Mouse (Mus musculus) spleen, postnatal 14 days (tissue): ENCODE results near the gene Birc6.
A peak's percentile ranks its signal among the peaks of the same experiment; 100 is the strongest.

ENCODE experiments used
- DNase-seq, 2 experiments: peaks; one replicate each; pipeline ENCODE4 v3.0.0; 2021 to 2022; ENCODE audit warnings: low spot score in 2 of 2

The Birc6 gene

DNA sequence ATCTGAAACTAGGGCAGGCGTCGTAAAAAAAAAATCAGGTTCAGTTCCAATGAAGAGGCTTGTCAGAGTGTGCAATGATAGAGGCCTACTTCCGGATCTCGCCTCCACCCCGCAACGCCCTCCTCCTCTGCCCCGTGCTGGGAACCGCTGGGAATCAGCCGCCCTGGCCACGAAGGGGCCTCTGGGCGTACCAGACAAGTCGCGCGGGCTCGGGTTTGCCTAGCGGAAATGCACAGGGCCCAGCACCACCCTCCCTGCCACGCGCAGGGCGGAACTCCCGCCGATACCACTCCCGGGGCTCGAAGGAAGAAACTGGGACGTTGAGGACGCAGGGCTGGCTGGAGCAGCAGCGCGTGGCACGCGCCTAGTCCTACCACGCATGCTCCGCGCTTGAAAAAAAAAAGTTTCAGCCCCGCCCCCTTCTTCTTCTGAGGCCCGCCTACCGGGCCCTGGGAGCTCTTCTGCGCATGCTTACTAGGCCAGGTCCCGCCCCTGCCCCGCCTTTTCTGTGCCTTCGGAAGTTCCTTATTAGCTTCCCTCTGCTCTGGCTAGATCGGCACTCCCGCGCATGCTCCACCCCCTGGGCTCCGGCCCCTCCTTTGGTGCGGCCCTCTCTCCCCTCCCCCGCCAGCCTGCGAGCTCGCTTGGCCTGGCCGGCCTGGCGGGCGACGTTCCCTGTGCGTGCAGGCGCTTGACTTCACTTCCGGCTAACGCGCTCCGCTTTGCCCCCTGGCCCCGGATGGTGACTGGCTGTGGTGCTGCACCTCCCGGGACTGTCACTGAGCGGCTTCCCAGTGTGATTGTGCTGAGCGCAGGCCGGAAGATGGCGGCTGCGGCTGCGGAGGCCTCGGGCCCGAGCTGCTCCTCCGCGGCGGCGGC, at the start of gene Birc6:
Gene Birc6, plus strand, starts transcription at position 567 of the 879 bp plus-strand sequence.
- peak; percentile 100 for DNase-seq

DNA sequence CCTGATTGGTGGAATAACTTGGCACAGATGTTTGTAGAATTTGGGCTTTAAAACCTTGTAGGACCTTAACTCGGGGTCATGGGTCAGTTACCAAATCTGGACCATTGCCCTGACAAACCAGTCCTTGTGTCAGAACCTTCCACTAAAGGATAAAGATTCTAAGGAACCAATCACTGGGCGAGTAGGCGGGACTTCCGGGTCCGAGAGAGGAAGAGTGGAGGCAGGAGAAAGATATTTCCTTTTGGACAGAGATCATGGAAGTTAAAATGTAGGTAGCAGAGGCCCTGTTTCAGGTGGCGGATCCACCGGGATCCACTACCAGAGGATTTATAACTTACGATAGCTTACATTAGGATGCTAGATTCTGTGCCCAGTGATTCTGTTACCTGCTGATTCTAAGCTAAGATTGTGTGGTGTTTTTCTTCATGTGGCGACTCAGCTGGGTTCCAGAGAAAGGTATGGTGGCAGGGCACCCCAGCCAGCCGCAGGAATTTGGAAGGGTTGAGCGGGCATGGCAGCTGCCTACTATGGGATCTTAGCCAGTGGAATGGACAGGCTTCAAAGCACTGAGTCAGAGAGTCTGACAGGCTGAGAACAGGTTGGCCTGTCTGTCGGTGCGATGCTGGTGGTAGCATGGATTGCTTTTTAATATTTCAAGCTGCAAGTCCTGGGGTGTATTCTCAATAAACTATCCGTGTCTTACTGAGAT, 47.6 kb upstream of the Birc6 start:
- no peak for DNase-seq

DNA sequence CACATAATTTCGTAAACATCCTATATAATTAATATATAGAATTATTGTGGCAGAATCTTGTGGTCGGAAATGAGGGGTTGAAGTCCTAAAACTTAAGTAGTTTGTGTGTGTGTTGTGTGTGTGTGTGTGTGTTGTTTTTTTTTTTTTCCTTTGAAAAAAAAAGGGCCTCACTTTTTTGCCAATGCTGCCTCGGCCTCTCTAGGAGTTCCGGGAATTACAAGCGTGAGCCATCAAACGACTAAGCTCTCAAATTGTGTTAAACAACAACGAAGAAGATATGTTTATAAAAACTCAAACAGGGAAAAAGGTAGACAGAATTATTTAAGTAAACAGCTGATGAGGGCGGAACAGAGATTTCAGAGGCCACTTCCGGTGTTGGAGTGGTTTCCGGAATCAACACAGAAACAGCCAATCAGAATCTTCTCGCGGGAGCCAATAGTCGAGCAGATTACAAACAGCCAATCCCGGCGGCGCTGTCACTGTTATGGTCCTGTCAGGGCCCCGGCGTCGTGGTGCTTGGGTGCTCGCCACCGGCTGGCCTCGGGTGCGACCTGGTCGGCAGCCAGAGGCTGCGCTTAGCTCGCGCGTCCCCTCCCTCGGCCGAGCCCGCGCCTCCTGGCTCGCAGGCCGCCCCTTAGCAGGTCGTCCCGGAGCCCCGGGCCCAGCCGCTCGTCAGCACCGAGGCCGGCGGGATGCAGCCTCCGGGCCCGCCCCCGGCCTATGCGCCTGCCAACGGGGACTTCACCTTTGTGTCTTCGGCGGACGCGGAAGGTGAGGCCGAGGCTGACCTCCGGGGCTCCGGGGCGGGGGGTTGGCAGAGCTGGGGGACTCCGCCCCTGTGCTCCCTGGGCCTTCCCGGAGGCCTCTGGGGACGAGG, 38.8 kb upstream of the Birc6 start, which contains the start of gene Yipf4:
Gene Yipf4, plus strand, starts transcription at position 470 of the 877 bp plus-strand sequence.
- peak; percentile 93 to 96 for DNase-seq

DNA sequence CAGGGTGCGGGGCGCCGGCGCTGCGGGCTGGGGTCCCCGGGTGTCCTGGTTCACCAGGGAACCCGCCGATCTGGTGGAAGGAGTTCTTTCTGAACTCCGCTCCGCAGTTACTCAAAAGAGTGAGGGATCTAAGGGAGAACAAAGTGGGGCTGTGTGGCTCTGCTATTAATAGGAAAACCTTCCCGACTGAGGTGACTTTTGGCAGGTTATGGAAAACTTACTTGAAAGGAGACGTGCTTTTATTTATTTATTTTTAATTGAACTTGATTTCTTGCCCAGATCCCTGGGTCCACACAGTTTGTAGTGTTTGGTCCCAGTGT, 38.2 kb upstream of the Birc6 start:
- no peak for DNase-seq

DNA sequence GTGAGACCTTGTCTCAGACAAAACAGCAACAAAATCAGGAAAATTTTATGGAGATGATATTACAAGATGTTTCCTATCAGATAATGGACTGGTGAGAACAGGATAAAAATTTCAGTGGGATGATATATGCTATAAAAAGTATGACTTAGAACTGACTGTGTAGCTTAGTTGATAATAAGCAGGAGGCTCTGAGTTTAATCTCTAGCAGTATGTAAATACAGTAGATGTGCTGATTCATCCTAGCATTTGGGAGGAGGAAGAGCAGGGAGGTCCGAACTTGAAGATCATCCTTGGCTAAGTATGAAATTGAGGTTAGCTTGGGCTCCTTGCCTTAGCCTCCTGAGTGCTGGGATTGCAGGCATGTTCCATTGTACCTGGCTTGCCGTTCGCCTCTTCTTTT, 36.5 kb upstream of the Birc6 start:
- no peak for DNase-seq

DNA sequence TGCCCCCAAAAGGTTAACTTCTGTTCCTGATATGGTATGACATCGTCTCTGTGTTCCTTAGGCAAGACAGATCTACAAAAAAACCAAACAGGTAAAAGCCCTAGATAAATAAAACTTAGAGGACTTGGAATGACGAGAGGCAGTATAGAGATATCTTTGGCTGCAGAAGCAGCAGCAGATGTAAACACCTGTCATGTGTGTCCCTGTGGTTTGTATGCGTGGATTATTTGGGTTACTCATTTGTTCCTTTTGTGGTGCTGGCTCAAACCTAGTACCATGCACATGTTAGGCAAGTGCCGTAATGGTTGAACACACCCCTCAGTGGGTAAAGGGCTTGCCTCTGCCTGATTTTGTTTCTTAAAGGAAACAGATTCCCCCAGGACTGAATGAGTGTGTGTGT, 27.9 kb upstream of the Birc6 start:
- DNase-seq = no peak

DNA sequence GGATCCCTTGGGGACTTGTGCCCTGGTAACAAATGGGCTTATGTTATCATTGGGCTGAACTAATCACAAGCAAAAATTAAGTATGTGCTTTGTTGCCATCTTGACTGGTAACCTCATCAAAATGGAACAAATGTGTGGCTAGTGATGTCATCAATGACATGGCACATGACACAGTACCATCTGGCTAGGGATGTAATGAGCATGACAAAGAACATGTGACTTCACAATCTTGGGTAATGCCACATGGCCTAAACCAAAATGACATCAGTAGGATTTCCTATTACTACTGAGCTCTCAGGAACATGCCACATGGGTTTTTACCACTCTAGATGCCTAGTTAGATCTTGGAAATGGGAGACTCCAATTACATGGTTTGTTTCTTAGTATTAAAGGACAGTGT, 27.0 kb upstream of the Birc6 start:
- DNase-seq = no peak

DNA sequence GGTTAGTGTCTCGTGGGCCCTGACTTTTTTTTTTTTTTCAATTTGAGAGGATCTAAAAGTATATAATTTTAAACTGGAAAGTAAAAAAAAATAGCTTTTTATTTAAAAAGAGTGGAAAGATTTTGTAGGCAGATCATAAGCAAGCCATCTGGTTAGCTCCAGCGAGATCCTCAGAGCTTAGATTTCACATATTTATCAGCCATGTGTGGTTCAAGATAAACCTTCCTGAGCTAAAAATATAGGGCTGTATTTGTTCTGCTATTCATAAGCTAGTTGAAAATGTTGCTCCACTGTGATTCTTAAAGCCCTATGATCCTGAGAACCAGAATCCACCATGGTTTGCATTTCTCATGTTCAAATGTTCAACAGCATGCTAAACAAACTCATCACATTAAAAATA, 20.2 kb upstream of the Birc6 start:
- DNase-seq = no peak

DNA sequence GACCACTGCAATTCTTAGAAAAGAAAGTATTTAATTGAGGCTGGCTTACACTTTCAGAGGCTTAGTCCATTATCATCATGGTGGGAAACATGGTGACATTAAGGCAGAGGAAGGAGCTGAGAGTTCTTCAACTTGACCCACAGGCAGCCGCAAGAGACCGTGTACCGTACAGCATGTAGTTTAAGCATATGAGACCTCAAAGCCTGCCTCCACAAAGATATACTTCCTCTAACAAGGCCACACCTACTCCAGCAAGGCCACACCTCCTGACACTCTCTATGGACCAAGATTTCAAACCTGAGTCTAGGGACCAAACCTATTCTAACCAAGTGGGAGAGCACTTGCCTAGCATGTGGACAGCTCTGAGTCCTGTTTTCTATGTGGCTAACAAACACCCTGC, 19.5 kb upstream of the Birc6 start:
- DNase-seq = no peak

DNA sequence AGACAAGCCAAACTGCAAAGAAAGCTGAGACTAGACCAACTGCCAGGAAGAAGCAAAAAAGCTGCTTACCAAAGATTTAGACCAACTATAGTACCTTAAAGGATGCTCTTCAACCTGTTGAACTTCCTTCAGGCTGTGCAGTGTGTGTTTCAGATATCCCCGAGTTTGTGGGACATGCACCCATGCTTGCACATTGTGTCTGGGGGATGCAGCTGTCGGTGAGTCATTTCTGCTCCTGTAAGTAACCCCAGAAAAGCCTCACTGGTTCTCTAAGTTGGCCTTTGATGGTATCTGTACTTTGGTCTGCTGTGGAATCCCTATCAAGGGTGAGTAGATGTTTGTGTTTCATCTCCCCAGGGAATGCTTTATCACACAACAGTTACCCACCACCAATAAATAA, 15.8 kb upstream of the Birc6 start:
- DNase-seq = no peak

DNA sequence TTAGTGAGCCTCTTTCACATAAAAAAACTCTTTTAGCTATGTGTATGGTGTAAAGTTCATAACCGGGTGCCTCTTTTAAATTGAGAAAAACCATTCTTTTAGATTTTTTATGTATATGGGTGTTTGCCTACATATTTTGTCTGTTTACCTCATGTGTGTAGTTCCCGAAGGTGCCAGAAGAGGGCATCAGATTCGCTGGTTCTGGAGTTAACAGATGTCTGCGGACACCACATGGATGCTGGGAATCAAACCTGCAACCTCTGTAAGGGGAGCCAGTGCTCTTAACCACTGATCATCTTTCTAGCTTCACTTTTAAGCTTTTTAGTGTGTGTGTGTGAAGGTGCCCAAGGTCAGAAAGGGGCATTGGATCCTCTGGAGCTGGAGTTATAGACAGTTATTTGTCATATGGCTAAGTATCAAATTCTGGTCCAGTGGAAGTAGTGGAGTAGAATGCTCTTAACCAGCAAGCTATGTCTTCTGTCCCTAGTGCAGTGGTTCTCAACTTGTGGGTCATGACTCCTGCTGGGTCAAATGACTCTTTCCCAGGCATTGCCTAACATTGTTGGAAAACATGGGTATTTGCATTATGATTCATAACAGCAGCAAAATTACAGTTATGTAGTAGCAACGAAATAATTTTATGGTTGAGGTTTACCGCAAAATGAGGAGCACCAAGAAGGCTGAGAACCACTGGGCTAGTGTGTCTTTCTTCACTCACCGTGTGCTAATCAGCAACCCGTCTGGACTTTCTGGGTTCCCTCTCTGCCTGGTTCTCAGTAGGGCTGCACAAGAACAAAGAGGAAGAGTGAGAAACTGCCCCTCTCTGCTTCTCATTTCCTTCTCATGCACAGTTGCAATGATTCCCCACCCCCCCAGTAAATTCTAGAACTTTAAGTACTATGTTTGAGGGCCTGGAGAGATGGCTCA, 5.0 kb upstream of the Birc6 start:
- DNase-seq = no peak

DNA sequence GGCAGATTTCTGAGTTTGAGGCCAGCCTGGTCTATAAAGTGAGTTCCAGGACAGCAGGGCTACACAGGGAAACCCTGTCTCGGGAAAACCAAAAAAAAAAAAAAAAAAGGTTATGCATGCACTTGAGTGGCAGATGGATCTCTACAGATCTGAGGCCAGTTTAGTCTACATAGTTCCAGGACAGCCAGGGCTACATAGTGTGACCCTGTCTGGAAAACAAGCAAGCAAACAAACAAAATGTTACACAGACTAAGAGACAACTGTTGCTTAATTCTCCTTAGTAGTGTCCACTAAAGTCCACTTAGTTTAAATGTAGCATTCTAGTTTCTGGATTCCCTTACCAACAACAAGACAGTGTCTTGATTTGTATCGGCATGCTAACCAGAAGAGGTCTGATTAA, 2.0 kb upstream of the Birc6 start:
- no peak for DNase-seq

DNA sequence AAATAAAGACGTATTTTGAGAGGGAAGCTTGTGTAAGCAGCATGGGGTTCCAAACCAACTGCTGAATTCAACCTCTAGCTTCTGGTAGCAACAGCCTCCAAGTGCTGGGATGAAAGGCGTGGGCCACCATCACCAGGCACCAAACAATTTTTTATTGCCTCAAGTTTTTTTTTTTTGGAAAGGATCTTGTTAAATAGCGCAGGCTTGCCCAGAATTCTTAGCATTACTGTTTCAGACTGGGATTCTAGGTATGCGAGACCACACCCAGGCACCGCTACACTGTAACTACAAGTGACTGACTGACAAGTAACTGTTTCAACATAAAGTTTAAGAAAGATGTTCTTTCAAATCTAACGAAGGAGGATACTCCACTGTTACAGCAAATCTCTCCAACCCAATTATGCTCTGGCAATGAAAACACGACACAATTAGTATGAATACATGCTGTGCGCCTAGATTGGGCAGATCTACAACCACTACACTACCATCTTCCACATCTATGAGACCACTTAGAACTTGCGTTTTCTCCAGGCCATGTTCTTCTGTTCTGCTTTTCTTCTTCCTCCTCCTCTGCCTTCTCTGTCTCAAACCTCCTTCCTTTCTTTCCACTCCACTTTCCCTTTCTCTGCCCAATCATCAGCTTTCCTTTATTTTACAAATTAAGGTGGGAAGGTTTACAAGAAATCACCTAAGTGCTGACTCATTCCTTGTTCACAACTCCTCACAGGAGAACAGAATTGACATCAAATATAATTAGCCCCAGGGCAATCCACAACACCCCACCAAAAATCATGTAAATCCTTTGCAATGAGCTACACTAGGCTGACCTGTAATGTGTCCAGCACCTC, 1.1 kb upstream of the Birc6 start:
- DNase-seq = no peak

DNA sequence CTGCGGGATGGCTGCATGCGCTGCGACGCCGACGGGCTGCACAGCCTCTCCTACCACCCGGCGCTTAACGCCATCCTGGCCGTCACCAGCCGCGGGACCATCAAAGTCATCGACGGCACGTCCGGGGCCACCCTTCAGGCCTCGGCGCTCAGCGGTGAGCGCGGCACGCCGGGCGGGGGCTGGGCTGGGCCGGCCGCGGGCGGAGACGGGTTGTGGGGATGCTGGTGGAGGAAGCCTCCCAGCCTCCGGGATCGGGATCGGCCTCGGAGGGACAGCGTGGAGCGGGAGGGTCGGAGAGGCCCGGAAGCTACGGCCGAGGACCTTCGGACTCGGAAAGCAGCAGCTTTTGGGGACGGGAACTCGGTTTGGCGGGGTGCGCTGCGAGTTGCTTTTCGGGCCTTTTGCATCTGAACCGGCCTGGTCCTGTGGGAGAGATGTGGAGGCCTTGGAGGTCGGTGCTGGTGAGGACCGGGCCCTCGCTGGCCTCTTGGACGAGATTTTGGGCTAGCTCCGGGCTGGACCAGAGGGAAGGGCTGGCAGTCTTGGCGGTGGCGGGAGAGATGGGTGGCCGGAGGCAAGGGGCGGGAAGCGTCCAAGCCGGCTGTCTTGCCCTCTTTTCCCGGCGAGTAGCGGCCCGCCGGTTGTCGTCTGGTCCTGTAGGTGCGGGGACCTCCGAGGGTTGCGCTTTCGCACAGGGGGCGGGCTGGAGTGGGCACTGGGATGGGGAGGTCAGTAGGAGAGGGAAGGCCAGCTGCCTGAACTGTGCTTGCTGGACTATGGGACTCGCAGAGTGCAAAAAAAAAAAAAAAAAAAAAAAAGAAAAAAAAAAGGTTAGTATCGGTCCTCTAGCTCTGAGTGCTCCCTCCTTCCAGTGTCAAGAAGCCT, 795 bp downstream of the Birc6 start:
- DNase-seq = peak; percentile 31 to 57

DNA sequence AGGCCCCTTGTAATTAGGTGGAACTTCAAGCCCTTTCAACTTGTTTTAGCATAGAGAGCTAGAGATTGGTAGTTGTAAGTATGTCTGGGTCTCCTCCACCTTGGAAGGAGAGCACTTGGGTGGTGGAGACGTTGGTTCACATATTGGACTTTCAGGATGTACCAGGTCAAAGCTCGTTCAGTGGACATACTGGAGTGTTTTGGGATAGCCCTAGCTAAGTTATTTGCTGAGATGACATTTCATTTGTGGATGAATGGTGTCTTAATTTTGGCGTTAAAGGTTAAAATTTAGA, 1.4 kb downstream of the Birc6 start:
- DNase-seq = no peak

DNA sequence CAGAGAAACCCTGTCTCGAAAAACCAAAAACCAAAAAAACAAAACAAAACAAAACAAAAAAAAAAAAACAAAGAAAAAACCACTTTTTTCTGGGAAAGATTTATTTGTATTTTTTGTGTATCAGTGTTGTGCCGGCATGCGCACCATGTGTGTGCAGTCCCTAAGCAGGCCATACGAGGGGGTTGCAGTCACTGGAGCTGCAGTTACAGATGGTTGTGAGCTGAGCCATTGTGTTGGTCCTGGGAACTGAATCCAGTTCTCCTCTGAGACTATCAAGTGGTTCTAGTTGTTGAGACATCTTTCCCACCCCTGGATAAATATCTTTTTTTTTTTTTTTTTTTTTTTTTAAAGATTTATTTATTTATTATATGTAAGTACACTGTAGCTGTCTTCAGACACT, 6.9 kb downstream of the Birc6 start:
- DNase-seq = no peak

DNA sequence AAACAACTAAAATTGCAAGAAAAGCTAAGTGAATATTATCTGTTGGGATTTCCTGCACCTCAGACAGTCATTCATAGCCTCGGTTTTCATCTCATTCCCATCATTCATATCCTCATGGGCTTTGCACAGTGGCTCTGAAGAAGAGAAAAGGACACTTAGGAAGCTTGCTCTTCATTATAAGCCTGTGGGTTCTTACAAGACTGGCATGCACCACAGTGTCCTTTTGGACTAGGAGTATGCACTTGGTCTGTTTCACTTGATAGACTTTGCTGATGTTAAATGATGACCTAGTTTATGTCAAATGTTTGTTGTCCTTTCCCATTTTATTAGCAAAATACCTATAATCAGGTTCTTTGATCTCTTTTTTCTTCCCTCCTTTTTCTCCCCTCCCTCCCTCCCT, 9.4 kb downstream of the Birc6 start:
- DNase-seq = no peak

DNA sequence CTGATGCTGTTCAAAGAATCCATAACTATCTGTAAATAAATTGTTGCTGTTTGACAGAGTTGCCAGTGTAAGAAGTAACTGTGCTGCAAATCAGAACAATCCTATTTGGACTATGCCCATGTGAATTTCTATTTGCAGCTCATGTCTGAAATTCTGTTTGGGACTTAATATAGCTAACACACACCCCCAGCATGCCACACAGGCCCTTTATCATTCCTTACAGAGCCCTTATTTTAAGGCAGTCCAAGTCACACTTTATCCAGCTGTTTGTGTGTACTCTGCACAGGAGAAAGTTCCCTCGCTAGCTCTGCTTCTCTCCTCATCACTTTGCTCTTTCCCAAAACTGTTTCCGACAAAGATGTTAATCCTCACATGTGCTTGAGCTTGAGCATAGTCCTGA, 15.5 kb downstream of the Birc6 start:
- no peak for DNase-seq

DNA sequence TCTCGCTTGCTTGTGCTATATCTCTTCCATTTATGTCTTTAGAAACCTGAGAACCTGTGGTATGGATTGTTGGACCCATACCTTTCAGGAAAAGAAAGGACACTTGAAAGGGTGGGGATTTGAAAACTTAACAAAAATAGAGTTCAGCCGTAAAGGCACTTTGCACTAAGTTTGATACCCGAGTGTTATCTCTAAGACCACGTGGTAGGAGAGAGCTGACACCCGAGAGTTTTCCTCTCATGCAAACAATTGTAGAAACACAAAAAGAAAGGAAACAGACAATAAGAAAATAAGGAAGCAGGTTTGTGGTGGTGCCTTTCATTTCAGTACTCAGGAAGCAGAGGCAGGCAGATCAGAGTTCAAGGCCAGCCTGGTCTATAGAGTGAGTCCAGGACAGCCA, 26.0 kb downstream of the Birc6 start:
- DNase-seq = no peak

DNA sequence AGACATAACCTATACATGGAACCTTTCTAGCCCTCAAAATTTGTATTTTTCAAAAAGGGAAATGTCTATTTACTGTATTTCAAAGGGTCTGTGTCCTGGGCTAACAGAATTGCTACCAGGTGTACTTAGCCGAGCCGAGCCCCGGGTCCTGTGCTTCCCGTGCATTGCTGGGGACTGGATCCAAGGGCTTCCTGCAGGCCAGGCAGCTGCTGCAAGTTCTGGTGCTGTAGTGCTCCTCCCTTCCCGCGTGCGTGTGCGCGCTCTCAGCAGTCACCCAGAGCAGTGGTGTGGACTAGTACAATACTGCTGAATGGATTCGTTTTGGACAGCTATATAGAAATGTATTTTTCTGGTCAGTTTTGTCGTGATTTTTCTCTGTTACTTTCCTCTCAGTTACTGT, 31.8 kb downstream of the Birc6 start:
- DNase-seq = no peak
